Mouse (Mus musculus) liver, embryonic 14.5 days (tissue): ENCODE results near the gene Limk2.

ENCODE experiments used
- CTCF ChIP-seq: IDR thresholded peaks from 2 replicates; pipeline ENCODE4 v1.5.1; 2016; ENCODE audit warnings: antibody characterized with exemption, low read depth, control low read depth
- EP300 ChIP-seq: IDR thresholded peaks from 2 replicates; pipeline ENCODE4 v1.6.1; 2016; ENCODE audit warnings: antibody characterized with exemption, low read depth

- no peak for TF ChIP-seq CTCF
- TF ChIP-seq EP300, result no peak
Measured at GRCm38 (mm10) chr11:3341476-3341875, 67.5 kb downstream of the Limk2 start.
